Mouse (Mus musculus) stomach, postnatal 0 days (tissue): ENCODE results near the gene Rad51b.

Experiments used
- CTCF ChIP-seq: IDR thresholded peaks from 2 replicates; pipeline ENCODE4 v1.5.1; 2016; ENCODE audit warnings: antibody characterized with exemption, low read depth, mild to moderate bottlenecking, moderate library complexity
- EP300 ChIP-seq: optimal IDR thresholded peaks from 2 replicates; pipeline ENCODE3; 2016; ENCODE audit warnings: antibody characterized with exemption

- TF ChIP-seq CTCF (no peak), EP300 (no peak)
Measured at GRCm38 (mm10) chr12:79579837-79580236, 282.8 kb downstream of the Rad51b start.
